Mouse (Mus musculus): ENCODE measurements at regions not wholly inside any gene's neighbourhood (a gene's known extent, or its start where the extent isn't known, plus 50 kb on each side); places are given as distances from the start of the nearest gene placed in this dataset.

DNA sequence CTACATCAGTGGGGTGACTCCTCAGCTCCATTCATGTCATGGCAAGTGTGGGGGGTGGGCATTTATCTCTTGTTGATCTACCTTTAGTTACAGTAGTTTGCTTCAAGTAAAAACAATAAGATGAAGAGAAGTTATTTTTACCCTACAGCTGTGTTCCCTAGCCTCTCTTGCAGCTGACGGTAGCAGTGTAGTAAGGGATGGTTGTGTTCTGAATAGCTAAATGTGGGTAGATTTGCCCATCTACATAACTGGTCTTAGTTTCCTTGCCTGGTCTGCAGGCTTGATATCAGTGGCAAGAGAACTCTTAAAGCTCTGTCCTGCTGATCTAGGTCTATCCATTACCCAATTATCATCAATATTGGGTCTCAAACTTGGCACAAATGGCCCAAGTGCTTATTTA is 152.7 kb upstream of the Cpeb2 start:
- no peak for DNase-seq (ENCODE audit: low spot score, missing footprints)
- Histone ChIP-seq H3K9me3 (ENCODE audit: control insufficient read depth, low read length) (no peaks in the 10 kb centered on the region), H3K27ac (ENCODE audit: low read depth, low read length) (no peak overlapping the region), H3K4me3 (ENCODE audit: low read depth, low read length) (no peak overlapping the region), H3K4me1 (ENCODE audit: control insufficient read depth, insufficient read depth, low read length) (no peaks in the 10 kb centered on the region), H3K4me2 (no peak overlapping the region), H3K27me3 (ENCODE audit: control insufficient read depth, insufficient read depth, low read length) (no peaks in the 10 kb centered on the region), H3K9ac (ENCODE audit: low read length) (no peak overlapping the region), H3K36me3 (ENCODE audit: control insufficient read depth, insufficient read depth, low read length) (no peaks in the 10 kb centered on the region)
- WGBS, result 85% methylated on average over 1 of the region's 1 CpGs
- ATAC-seq (ENCODE audit: low FRiP score), result no peak

DNA sequence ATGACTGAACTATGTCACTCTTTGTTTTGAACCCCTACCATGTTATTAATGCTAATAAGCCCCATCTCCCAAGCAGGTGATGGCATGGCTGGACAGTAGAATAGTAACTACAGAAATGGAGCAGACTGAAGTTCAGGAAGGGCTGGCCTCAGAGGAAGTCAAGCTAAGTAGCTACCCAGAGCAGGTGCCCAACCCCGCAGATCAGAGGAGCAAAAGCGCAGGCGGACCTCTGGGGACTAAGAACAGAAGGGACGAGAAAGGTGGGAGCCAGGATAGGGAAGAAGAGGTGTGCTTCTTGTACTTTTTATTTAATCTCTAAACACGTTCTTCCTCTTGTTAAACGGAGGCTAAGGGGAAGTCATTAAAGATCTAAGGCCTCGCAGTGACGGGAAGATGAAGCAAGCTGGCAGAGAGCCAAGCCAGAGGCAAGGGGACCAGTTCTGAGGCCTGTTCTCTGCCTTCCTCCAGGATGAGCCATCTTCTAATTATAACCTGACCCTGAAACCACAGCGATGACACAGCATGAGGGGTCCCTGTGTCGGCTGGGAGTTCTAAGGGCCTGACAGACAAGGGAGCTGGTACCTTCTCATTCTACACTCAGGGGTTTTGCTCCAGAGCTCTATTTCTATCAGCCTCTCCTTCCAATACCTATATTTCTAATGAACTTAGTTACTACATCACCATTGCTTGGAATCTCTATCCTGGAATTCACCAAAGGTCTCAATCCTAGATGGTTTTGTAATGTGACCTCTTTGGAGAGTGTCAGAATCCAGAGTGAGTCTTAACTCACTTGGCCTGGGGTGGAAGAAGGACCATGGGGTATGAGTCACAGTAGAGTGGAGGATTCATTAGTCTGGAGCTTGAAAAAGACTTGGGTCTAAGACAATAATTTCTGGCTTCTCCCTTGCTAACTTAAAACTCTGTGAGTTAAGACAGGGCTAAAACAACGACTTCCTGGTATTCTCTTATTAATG is 151.1 kb upstream of the Cpeb2 start:
- no peaks in the 10 kb centered on the region for H3K27me3 ChIP-seq (ENCODE audit: control insufficient read depth, insufficient read depth, low read length)
- H3K4me2 ChIP-seq, result no peak overlapping the region
- no peaks in the 10 kb centered on the region for H3K36me3 ChIP-seq (ENCODE audit: control insufficient read depth, insufficient read depth, low read length)
- H3K4me3 ChIP-seq (ENCODE audit: low read depth, low read length), result no peak overlapping the region
- 82% methylated on average over 11 of the region's 11 CpGs for WGBS
- H3K9me3 ChIP-seq (ENCODE audit: control insufficient read depth, low read length), result no peaks in the 10 kb centered on the region
- no peak overlapping the region for H3K9ac ChIP-seq (ENCODE audit: low read length)
- no peak overlapping the region for H3K27ac ChIP-seq (ENCODE audit: low read depth, low read length)
- ATAC-seq (ENCODE audit: low FRiP score) (no peak), DNase-seq (ENCODE audit: low spot score, missing footprints) (no peak)
- H3K4me1 ChIP-seq (ENCODE audit: control insufficient read depth, insufficient read depth, low read length), result no peaks in the 10 kb centered on the region

DNA sequence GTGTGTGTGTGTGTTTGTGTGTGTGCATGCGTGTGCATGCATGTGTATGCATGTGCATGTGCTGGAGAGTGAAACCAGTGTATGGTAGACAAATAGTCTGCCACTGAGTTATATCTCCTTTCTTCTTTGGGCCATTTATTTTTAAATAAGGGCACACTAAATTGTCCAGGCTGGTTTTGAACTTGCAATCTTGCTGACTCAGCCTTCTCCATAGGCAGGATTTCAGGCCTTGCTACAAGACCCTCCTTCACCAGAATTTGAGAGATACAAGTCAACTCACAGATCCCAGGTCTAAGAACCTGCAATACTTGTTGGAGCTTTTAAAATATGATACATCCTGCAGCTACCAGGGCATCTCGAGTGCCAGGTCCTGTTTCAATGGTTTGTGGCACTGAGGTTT is 145.9 kb upstream of the Cpeb2 start:
- Histone ChIP-seq H3K27ac (ENCODE audit: low read depth, low read length) (no peak overlapping the region), H3K9ac (ENCODE audit: low read length) (no peak overlapping the region), H3K4me2 (no peak overlapping the region), H3K27me3 (ENCODE audit: control insufficient read depth, insufficient read depth, low read length) (no peaks in the 10 kb centered on the region), H3K4me1 (ENCODE audit: control insufficient read depth, insufficient read depth, low read length) (peaks cover 20% of the 10 kb centered on the region), H3K36me3 (ENCODE audit: control insufficient read depth, insufficient read depth, low read length) (no peaks in the 10 kb centered on the region), H3K9me3 (ENCODE audit: control insufficient read depth, low read length) (no peaks in the 10 kb centered on the region), H3K4me3 (ENCODE audit: low read depth, low read length) (no peak overlapping the region)
- DNase-seq (ENCODE audit: low spot score, missing footprints), result no peak
- ATAC-seq (ENCODE audit: low FRiP score), result no peak
- WGBS, result 90% methylated on average over 2 of the region's 2 CpGs

DNA sequence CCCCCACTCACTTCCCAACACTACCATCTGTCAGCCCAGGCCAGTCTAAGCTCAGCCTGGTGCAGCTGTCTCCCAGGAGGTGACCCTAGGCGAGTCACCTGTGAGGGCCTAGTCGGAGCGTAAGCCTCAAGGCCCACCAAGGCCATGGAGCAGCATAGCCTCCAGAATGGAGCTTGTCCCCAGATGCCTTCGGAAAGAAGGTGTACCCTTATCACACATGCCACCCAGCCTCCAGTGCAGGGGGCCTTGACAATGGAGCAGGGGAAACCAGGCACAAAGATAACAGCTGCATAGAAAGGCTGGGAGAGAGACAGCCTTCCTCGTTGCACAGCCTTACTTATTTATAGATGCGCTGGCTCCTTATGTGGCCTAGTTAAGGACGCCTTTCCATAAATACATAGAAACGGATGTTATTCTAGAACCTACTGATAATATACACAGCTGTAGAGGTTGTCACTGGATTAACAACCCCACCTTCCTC is 145.0 kb upstream of the Cpeb2 start:
- ATAC-seq (ENCODE audit: low FRiP score) (peak; percentile 84), DNase-seq (ENCODE audit: low spot score, missing footprints) (peak; percentile 90)
- H3K9me3 ChIP-seq (ENCODE audit: control insufficient read depth, low read length), result no peaks in the 10 kb centered on the region
- H3K4me1 ChIP-seq (ENCODE audit: control insufficient read depth, insufficient read depth, low read length), result peaks cover 20% of the 10 kb centered on the region
- no peak overlapping the region for H3K4me3 ChIP-seq (ENCODE audit: low read depth, low read length)
- no peaks in the 10 kb centered on the region for H3K36me3 ChIP-seq (ENCODE audit: control insufficient read depth, insufficient read depth, low read length)
- 51% methylated on average over 8 of the region's 8 CpGs for WGBS
- H3K27ac ChIP-seq (ENCODE audit: low read depth, low read length), result no peak overlapping the region
- 0 out of 2 replicates have a peak overlapping the region, but pooled peaks have one; percentile 16 for H3K9ac ChIP-seq (ENCODE audit: low read length)
- H3K4me2 ChIP-seq, result no peak overlapping the region
- H3K27me3 ChIP-seq (ENCODE audit: control insufficient read depth, insufficient read depth, low read length), result no peaks in the 10 kb centered on the region

DNA sequence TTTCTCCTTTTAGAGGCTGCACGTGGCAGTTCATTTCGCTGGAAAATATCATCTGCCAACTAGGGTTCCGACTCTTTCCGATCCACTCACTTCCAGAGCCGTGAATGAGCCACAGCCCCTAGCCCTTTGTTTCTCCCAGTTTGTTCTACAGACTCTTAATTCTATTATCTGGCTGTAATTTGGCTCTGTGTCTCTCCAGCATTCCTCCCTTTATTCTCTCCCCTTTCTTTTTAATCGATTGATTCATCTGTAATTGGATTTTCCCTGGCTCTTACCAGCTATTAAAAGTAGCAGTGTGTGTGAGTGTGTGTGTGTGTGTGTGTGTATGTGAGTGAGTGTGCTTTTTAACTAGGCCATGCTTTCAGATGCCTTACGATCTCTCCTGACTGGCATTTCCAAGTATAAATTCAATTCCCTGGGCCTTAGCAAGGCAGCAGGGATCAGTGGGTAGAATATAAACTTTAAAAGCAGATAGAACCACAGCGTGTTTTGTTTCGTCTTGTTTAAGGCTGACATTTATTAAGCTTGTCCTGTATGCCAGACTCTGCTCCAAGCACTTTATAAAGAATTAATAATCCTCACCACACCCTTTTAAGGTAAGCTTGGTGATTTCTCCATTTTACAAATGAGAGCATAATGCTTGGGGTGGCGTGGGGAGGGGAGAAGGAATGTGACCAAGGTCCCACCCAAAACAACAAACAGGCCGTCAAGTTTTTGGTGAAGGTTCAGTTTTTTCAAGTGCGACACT is 144.1 kb upstream of the Cpeb2 start:
- Histone ChIP-seq H3K36me3 (ENCODE audit: control insufficient read depth, insufficient read depth, low read length) (no peaks in the 10 kb centered on the region), H3K27ac (ENCODE audit: low read depth, low read length) (peak overlapping the region; percentile 32), H3K27me3 (ENCODE audit: control insufficient read depth, insufficient read depth, low read length) (no peaks in the 10 kb centered on the region), H3K9ac (ENCODE audit: low read length) (no peak overlapping the region), H3K4me3 (ENCODE audit: low read depth, low read length) (no peak overlapping the region), H3K9me3 (ENCODE audit: control insufficient read depth, low read length) (no peaks in the 10 kb centered on the region), H3K4me1 (ENCODE audit: control insufficient read depth, insufficient read depth, low read length) (peaks cover 20% of the 10 kb centered on the region), H3K4me2 (no peak overlapping the region)
- ATAC-seq (ENCODE audit: low FRiP score) (peak; percentile 71), DNase-seq (ENCODE audit: low spot score, missing footprints) (peak; percentile 90)
- 21% methylated on average over 12 of the region's 12 CpGs for WGBS

DNA sequence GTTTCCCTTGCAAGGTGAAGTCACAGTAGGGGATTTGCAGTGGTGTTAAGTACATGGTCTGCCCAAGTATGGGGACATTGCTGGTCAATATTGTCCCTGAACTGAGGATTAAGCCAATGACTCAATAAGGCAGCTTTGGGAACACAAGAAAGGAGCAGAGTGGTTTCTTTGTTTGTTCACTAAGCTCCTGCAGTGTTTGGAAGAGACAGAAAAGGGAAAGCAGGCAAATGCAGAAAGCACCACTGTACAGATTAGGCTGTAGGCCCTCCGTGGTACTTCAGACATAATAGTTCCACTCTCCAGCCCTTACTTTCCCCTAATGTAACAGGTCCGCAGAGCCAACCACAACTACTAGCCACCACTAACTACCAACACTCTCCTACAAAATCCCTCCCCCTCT is 143.5 kb upstream of the Cpeb2 start:
- no peaks in the 10 kb centered on the region for H3K27me3 ChIP-seq (ENCODE audit: control insufficient read depth, insufficient read depth, low read length)
- WGBS, result 27% methylated on average over 2 of the region's 2 CpGs

DNA sequence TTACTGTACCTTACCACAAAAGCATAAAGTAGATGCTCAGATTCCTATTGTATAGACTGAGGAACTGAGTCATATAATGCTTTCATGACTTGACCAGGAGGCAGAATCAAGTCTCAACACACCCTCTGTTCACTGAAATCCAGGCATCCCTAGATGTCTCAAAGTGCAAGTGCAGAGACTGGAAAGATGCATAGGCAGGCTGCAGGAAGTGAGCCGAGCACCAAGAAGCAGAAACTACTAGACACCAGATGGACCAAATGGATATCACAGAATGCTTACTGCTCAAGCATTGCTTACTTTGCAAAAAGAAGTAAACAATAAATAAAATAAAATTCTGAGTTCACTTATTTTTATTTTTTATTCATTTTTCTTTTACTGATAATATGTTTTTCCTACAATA is 143.0 kb upstream of the Cpeb2 start:
- ATAC-seq (ENCODE audit: low FRiP score), result no peak

More for the DNA sequence above, 143.5 kb upstream of the Cpeb2 start:
- Histone ChIP-seq H3K4me3 (ENCODE audit: low read depth, low read length) (no peak overlapping the region), H3K27ac (ENCODE audit: low read depth, low read length) (no peak overlapping the region), H3K36me3 (ENCODE audit: control insufficient read depth, insufficient read depth, low read length) (no peaks in the 10 kb centered on the region), H3K9ac (ENCODE audit: low read length) (no peak overlapping the region), H3K4me2 (no peak overlapping the region), H3K4me1 (ENCODE audit: control insufficient read depth, insufficient read depth, low read length) (peaks cover 23% of the 10 kb centered on the region), H3K9me3 (ENCODE audit: control insufficient read depth, low read length) (no peaks in the 10 kb centered on the region)
- ATAC-seq (ENCODE audit: low FRiP score), result peak; percentile 38; the same call in 1 of the 2 replicates
- peak; percentile 85 for DNase-seq (ENCODE audit: low spot score, missing footprints)

DNA sequence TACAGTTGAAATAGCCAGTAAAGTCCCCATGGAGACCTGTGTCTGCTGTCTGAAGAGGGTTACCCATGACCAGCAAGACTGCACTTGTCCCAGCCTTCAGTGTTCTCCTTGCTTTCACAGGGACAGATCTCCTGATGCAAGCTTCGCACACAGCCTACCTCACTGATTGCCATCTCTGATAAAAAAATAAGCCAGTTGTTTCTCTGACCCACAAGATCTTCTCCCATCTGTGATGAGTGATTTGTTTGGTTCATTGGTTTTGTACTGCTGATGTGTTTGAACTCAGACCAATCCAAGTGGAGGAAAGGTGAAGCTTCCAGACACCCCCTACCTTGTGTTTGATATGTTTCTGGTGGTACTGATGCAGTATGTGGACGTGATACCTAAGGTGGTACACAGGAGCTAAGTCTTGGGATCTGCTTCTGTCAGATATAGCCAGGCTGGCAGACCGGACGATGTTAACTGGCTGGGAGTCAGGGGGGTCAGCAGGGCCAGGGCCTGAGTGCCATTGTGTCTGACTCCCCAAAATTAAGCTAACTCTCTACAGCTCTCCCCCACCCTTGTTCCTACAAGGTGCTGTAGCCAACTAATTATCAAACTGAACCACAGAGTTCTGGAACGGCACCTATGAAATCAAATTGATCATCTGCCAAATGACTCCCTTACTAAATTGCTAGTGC is 139.2 kb upstream of the Cpeb2 start:
- ATAC-seq (ENCODE audit: low FRiP score) (peak; percentile 41), DNase-seq (ENCODE audit: low spot score, missing footprints) (peak; percentile 64)
- WGBS, result 82% methylated on average over 5 of the region's 5 CpGs
- no peak overlapping the region for H3K27ac ChIP-seq (ENCODE audit: low read depth, low read length)
- H3K9ac ChIP-seq (ENCODE audit: low read length), result no peak overlapping the region
- H3K27me3 ChIP-seq (ENCODE audit: control insufficient read depth, insufficient read depth, low read length), result no peaks in the 10 kb centered on the region
- no peak overlapping the region for H3K4me3 ChIP-seq (ENCODE audit: low read depth, low read length)
- H3K4me2 ChIP-seq, result no peak overlapping the region
- H3K36me3 ChIP-seq (ENCODE audit: control insufficient read depth, insufficient read depth, low read length), result no peaks in the 10 kb centered on the region
- H3K9me3 ChIP-seq (ENCODE audit: control insufficient read depth, low read length), result no peaks in the 10 kb centered on the region
- peaks cover 18% of the 10 kb centered on the region for H3K4me1 ChIP-seq (ENCODE audit: control insufficient read depth, insufficient read depth, low read length)

More for the DNA sequence above, 143.0 kb upstream of the Cpeb2 start:
- Histone ChIP-seq H3K4me1 (ENCODE audit: control insufficient read depth, insufficient read depth, low read length) (peaks cover 27% of the 10 kb centered on the region), H3K27me3 (ENCODE audit: control insufficient read depth, insufficient read depth, low read length) (no peaks in the 10 kb centered on the region), H3K4me2 (no peak overlapping the region), H3K36me3 (ENCODE audit: control insufficient read depth, insufficient read depth, low read length) (no peaks in the 10 kb centered on the region), H3K27ac (ENCODE audit: low read depth, low read length) (no peak overlapping the region), H3K9me3 (ENCODE audit: control insufficient read depth, low read length) (no peaks in the 10 kb centered on the region), H3K4me3 (ENCODE audit: low read depth, low read length) (no peak overlapping the region), H3K9ac (ENCODE audit: low read length) (no peak overlapping the region)
- 40% methylated on average over 1 of the region's 1 CpGs for WGBS
- DNase-seq (ENCODE audit: low spot score, missing footprints), result no peak

Data from midbrain, embryonic 11.5 days (tissue).